Mouse (Mus musculus): Measurements from ENCODE around the gene Fat1.

Gene Fat1

DNA sequence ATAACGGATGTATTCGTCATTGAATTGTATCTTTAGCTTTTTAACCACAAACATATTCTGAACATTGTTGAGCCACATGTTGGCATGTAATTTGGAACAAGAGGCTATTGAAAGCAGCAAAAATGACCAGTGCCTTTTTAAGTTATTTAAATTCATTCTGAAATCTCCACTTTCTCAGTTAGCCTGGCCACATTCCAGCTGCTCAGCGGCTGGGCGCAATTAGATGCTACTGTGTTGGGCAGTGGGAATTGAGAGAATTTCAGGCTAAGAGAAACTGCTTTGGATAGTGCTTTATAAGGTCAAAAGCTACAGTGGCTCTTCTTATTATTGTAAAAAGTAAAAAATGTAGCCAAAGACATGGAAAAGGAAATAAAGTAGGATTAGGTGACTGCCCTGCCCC is 67.4 kb downstream of the Fat1 start:
- no peak for ATAC-seq (ENCODE audit: low TSS enrichment)

DNA sequence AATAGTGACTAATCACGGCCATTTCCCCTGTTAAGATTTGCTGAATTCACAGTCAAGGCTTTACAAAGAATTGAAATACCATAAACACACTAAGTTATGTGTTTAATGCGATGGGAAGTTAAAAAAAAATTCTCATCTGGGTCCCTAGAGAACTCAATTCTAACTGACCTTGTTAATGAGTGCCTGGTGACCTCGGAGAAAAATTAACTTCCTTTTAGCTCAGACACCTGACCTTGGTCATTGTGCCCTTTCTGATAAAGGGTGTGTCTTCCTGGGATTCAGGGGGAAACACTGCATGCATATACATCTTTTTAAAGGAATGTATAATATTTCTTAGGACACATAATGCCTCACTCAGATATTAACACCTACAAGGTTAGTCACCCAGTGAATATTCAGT is 68.8 kb downstream of the Fat1 start:
- no peak for ATAC-seq (ENCODE audit: low TSS enrichment)

DNA sequence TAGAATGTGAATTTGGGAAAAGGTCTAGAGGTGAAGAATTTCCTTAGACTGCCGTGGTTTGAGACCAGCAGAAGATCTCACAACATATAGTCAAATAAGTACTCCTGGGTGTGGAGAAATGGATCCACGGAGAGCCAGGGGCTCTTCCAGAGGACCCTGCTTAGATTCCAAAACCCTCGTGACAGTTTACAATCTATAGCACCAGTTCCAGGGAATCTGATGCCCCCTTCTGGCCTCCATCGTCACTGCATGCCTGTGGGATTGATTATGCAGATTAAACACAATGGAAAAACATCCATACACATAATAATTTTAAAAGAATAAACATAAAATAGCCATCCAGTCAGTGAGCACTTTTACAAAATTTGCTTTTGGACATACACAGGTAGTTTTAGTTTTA is 75.4 kb downstream of the Fat1 start:
- peak; percentile 62; the same call in 1 of the 2 replicates for ATAC-seq (ENCODE audit: low TSS enrichment)

DNA sequence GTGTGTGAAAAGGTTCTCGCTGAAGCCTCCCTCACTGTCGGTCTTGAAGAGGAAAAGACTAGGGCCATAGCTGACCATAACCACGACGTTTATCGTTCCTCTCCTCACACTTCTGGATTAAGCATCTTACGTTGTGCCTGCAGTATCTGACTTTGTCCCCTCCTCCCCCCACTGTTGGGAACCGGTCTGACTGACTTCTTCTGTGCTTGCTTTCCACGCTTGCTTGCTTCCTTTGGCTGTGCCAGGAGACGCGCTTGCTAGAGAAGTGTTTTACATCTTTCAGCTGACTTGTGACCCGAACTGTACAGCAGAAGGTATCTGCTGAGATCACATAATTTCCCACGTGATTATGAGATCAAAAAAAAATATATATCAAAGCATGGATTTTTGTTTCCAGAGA is 76.5 kb downstream of the Fat1 start:
- ATAC-seq (ENCODE audit: low TSS enrichment): no peak

DNA sequence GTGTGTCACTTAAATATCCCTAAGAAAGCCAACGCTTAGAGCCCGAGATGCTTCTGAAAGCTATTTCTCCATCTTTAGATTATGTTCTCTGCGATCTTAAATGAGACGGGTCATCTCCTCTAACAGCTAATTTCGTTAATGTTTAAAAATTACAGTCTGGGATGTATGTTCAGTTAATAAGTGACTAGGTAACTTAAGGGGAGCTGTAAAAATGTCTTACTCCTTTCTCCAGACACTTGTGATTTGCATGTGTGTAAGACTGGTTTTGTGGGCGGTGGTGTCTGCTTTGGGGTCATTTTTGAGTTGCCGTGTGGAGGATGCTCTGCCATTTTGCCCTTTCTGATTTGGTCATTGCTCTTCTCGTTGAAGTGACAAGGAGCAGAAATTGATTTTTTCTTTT is 78.6 kb downstream of the Fat1 start:
- ATAC-seq (ENCODE audit: low TSS enrichment): no peak

DNA sequence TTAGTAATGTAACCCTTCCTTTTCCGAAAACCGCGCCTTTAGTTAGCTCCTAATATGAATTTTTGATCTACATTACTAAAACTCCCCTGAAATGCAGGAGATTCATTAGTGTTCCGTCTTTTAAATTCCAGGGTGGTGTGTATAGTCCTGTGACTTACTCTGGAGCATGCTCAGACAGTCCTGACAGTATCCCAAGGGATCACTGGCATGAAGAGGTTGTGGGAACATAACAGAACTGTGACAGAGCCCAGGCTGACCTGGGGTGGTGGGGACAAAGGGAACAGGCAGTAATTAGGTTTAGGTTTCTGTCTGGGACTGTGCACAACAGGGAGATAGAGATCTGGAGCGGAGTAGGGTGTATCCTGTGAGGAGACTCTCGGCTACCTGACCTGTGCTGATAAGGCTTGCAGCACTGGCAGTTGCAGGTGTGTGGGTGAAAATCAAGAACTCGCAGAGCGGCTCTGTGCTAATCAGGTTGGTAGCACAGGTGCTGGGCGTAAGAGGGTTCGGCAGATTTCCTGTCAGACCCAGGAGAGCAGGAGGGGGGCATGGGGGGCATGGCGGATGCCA is 79.3 kb downstream of the Fat1 start:
- no peak for ATAC-seq (ENCODE audit: low TSS enrichment)

DNA sequence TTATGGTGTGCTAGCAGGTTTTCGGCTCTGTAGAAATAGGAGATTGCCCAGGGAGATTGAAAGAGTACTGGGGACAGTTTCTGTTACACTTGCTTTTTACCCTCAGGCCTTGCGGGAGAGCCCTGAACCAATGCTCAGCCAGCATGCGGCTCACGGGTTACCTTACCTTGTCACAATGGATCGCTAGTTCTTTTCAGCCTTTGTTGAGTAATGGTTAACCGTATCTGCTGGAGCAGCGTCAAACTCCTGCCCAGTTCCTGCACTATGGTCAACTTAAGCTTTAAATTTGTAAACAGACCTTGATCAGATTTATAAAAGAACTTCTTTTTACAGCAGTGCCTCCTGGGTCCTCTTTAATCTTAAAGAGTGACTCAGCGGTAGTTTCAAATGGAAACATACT is 80.6 kb downstream of the Fat1 start:
- ATAC-seq (ENCODE audit: low TSS enrichment): no peak

DNA sequence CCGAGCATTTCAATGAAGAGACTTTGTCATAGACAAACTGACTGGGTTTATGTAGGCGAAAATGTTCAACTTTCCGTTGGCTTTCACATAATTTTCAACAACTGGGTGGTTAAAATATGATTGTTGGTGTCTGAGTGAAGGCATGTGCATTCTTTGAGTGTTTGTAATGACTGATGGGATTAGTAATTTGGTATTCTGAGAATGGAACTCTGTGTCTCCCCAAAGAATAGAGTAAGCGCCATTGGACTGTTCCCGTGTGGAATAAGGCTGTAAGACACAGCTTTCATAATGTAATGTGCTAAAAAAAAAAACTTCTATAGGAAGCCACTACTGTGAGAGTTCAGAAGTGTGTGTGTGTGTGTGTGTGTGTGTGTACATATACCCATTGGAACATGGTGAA is 84.0 kb downstream of the Fat1 start:
- ATAC-seq (ENCODE audit: low TSS enrichment): no peak

DNA sequence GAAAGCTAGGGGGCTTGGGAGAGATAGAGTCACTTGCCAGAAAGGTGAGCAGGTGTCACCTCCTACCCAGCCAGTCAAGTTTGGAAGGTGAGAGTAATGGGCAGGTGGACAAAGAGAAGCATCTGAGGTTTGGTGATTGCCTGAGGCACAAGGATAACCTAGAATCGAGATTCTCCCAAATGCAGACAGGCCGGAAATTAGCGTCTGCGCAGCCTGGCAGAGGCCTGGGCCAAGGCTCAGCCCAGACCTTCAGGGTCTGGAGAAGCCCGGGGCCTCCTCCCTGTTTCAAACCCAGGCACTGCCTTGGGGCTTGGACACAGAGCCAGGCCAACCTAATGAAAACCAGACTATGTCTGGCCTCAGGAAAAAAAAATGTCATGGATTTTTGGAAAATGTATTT is 85.9 kb downstream of the Fat1 start:
- no peak for ATAC-seq (ENCODE audit: low TSS enrichment)

DNA sequence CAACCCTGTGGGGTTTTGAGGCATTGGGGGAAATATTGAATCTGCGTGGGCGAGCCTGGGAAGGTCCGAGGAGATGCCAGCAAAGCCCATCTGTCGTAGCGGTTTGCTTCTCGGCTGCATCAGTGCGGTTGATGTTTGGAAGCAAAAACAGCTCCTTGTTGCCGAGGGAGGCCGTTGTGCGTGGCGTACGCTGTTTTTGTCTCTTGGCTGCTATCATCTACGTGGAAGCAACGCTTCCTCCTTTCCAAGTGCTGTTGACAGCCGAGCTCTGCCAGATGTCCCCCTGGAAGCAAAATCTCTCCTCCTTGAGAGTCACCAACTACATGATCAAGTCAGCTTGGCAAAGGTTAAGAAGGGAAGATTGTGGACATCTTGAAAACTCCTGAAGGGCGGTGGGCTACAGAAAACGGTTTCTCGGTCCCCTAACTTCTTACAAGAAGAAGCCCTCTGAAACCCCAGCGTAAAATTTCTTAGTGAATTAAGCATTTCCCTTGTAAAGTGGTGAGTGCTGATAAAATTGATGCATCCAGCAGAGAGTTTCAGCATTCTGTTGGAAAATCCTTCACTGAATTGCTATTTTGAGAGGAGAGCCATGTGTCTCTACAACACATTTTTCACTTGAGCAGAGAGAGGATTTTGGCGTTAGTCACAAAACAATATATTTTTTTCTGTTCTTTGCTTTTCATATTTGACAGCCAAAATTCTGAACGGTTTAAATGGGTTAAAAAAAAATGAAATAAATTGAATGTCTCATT is 86.8 kb downstream of the Fat1 start:
- ATAC-seq (ENCODE audit: low TSS enrichment): peak; percentile 87

DNA sequence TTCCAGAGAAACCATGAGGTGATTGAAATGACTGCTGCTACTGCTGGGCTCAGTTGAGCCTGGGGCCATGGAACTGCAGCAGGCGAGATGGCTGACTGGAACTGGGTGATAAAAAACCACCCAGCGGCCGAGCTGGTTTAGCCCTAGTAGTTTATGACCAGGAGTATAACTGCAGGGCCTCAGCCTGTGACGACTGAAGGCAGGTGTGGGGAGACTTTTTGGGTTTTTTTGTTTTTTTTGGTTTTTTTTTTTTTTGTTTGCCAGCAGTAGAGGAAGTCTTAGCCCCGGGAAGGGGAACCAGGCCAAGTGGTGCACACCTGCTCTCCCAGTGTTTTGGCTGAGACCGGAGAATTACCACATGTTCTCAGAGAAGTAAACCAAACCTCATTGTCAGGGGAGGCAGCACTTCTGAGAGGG is 92.8 kb downstream of the Fat1 start:
- no peak for ATAC-seq (ENCODE audit: low TSS enrichment)

DNA sequence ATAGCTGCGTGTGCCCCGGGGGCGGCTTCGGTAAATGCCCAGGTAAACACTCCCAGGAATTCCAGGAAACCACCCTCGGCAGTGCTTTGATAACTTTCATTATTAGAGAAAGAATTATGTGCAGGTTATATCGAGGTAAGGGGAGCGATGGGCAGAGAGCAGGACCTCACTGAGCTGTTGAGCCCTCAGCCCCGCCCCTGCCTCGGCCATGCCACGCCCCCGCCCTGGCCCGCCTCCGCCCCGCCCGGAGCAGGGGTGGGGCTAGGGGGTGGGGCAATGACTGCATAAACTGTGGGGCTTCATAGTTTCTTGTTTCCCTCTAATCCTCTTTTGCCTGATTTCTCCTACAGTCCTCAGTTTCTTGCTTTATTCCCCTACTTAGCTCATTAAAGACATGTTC is 103.1 kb downstream of the Fat1 start:
- no peak for ATAC-seq (ENCODE audit: low TSS enrichment)

DNA sequence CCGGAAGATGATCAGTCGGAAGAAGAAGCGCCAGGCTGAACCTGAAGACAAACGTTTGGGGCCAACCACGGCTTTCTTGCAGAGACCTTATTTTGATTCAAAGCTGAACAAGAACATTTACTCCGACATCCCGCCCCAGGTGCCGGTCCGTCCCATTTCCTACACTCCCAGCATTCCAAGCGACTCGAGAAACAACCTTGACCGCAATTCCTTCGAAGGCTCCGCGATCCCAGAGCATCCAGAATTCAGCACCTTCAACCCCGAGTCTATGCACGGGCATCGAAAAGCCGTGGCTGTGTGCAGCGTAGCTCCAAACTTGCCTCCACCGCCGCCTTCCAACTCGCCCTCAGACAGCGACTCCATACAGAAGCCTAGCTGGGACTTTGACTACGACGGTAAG is 108.9 kb downstream of the Fat1 start:
- no peak for ATAC-seq (ENCODE audit: low TSS enrichment)

DNA sequence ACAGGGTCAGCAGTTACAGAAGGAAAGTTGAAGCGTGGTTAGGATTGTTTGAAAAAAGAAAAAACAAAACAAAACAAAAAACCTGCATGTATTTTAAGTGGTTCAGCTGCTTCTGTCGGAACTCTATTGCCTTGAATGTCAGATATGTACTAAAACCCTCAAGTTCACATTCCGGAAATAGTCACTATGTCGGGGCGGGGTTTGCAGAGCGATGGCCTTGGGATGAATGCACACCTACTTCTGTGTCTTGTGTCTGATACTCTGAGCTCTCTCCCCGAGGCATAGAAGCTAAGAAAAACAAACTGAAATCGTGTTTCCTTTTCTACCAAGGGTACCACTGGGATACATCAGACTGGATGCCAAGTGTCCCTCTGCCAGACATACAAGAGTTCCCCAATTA is 115.2 kb downstream of the Fat1 start:
- no peak for ATAC-seq (ENCODE audit: low TSS enrichment)

DNA sequence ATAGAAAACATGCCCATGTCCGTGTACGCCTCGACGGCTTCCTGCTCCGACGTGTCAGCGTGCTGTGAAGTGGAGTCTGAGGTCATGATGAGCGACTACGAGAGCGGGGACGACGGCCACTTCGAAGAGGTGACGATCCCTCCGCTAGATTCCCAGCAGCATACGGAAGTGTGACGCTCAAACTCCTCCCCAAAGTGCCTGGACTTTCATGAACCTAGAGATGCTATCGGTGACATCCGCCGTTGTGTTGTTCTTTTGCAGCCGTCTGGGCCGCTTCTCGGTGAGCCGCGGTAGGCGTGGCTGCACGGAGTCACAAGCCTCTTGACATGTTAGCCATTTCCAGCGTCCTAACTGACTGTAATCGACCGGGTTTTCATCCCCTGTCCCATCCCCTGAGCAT is 116.0 kb downstream of the Fat1 start:
- ATAC-seq (ENCODE audit: low TSS enrichment): no peak

DNA sequence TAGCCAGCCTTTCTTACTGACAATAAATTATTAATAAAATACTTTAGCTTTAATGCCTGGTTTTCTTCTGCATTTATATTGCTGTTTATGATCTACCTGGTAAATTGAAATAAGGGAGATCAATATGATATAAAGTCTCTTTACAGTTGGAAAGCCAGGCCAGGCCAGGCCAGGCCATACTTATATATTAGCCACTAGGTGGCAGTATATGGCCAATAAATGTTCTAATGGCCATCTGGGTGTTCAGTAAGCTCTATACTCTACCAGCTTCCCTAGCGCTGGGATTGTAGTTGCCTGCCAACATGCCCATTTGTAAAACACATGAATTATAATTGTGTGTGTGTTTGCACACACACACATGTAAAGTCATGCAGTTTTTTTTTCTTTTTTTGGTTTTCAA is 117.0 kb downstream of the Fat1 start:
- ATAC-seq (ENCODE audit: low TSS enrichment): 0 out of 2 replicates have a peak, but pooled peaks have one; percentile 39

DNA sequence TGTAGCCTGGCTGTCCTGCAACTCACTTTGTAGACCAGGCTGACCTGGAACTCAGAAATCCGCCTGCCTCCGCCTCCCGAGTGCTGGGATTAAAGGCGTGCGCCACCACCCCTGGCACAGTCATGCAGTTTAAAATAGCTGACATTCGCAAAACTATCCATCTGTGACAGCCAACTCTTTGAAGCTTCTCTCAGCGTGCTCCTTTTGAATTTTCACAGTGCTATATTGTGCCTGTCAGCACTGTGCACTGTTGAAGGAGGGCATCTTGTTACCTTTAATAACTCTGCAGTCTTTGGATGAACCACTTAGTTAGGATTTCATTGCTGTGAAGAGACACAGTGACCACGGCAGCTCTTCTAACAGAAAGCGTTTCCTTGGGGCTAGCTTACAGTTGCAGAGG is 117.4 kb downstream of the Fat1 start:
- ATAC-seq (ENCODE audit: low TSS enrichment): peak; percentile 79

DNA sequence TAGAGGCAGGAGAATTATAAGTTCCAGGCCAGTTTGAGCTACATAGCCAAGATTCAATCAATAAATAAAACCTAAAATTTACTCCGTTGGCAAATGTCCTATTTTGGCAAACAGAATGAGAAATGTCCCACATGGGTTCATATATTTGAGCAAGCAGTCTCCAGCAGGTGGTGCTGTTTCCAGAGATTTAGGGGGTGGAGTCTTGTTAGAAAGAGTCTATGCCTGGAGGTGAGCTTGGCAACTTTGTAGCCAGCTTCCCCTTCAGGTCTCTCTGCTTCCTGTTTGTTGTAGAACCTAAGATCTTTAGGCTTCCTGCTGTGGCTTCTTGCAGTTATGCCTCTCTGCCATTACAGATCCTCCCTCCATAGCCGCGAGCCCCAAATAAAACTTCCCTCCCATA is 120.3 kb downstream of the Fat1 start:
- no peak for ATAC-seq (ENCODE audit: low TSS enrichment)

DNA sequence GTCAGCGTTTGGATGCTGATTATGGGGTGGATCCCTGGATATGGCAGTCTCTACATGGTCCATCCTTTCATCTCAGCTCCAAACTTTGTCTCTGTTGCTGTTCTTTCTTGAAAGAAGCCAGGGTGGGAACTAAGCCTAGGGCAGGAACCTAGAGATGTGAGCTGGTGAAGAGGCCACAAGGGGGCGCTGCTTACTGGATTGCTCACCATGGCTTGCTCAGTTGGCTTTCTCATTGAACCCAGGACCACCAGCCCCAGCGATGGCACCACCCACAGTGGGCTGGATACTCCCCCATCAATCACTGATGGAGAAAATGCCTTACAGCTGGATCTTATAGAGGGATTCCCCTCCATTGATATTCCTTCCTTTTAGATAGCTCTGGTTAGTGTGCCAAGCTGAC is 121.6 kb downstream of the Fat1 start:
- ATAC-seq (ENCODE audit: low TSS enrichment): no peak

DNA sequence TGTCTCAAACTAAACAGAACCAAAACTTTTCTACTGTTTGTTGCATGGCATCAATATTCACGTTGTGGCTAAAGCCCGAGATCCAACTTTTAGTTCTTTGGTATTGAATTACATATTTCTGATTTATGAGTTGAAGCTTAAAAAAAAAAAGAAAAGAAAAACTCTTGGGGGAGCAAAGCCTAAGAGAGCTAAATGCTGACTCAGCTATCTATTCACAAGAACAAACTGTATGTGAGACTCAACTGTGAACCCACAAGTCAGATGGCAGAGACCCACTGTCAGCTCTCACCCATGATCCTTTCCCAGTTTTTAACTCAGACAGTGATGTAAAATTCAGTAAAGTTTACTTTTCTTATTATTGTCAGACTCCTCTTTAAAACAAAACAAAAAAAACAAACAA is 124.8 kb downstream of the Fat1 start:
- no peak for ATAC-seq (ENCODE audit: low TSS enrichment)

DNA sequence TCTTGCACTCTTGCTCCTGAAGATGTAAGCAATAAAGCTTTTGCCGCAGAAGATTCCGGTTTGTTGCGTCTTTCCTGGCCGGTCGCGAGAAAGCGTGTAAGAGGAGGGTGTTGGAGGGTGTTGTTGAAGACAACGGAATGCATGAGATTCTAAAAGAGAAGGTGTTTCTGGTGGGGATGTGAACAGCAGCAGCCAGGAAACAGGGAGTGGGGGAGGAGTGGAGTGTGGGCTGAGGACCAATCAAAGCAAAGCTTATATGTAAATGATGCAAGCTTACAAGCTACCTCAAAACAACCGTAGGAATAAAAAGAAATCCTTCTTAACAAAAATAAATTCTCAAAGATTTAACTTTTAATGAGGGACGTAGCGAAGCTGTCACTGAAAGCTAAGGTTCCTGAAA is 127.1 kb downstream of the Fat1 start:
- no peak for ATAC-seq (ENCODE audit: low TSS enrichment)

DNA sequence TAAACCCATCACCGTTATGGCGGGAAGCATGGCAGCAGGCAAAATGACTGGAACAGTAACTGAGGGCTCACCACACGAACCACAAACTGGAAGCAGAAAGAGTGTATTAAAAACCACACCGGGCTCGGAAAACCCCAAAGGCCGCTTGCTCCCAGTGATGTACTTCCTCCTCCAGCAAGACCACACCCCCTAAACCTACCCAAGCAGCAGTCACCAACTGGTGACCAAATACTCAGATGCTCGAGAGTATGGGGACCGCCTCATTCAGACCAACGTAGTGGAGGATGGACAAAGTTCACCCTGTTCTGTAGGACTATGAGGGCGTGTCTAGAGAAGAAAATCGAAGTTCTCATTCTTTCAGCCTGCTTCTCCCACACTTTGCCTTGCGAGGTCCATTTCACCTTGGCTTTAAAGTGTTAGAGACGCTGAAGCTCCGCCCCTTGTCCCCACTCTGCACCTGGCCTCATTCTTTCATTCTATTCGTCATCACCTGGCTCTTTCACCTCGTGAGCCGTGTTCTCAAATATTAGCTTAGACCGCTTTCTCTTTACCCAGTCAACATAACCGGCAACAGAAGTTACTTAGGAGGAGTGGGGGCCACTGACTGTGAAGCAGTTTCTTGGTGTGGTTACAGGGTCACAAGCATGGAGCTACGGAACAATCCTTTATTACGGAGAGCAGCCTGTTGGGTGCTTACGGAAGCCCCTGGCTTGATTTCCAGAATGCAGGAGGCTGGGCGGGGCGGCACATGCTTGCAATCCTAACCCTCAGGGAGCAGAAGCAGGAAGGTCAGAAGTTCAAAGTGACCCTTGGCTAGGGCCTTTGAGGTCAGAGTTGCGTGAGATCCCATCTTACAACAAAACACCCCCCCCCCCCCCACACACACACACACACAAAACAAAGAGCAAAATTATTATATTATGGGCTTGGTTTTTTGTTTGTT is 128.0 kb downstream of the Fat1 start:
- no peak for ATAC-seq (ENCODE audit: low TSS enrichment)
